Mouse (Mus musculus) lung, embryonic 14.5 days (tissue): Measurements from ENCODE around the gene Lsm5. TPM values are rescaled to one million over a fixed set of nuclear protein-coding genes. Genes with fewer than 3 reads are reported as not detected.

Experiments
- ATAC-seq: fragments of 200-750 bp; cut with Nextera tagmentation; 2 replicates; pipeline ENCODE4 v1.8.0; 2017; ENCODE audit warnings: mild to moderate bottlenecking, moderate TSS enrichment, moderate library complexity; ENCODE audit not compliant: insufficient read depth
- DNase-seq: peaks from one replicate; pipeline ENCODE4 v3.0.0-alpha.2; 2015
- H3K27ac ChIP-seq: fragments of 300-500 bp; sonication (generic); 2 replicates; pipeline ENCODE4 v1.5.1; 2014; ENCODE audit warnings: low read depth, mild to moderate bottlenecking, moderate library complexity
- H3K27me3 ChIP-seq: fragments of 300-500 bp; sonication (generic); 2 replicates; pipeline ENCODE4 v1.6.1; 2014; ENCODE audit warnings: low read length, control low read depth; ENCODE audit not compliant: insufficient read depth
- H3K36me3 ChIP-seq: fragments of 300-500 bp; sonication (generic); 2 replicates; pipeline ENCODE4 v1.6.1; 2014; ENCODE audit warnings: control low read depth; ENCODE audit not compliant: insufficient read depth
- H3K4me1 ChIP-seq: fragments of 300-500 bp; sonication (generic); 2 replicates; pipeline ENCODE4 v1.6.1; 2014; ENCODE audit warnings: antibody characterized with exemption, control low read depth; ENCODE audit not compliant: insufficient read depth
- H3K4me2 ChIP-seq: fragments of 300-500 bp; sonication (generic); 2 replicates; pipeline ENCODE4 v1.6.1; 2014; ENCODE audit warnings: mild to moderate bottlenecking
- H3K4me3 ChIP-seq: fragments of 300-500 bp; sonication (generic); 2 replicates; pipeline ENCODE4 v1.5.1; 2014; ENCODE audit warnings: low read depth, low read length
- H3K9ac ChIP-seq: fragments of 300-500 bp; sonication (generic); 2 replicates; pipeline ENCODE4 v1.6.1; 2014
- H3K9me3 ChIP-seq: fragments of 300-500 bp; sonication (generic); 2 replicates; pipeline ENCODE4 v1.6.1; 2016; ENCODE audit warnings: low read depth, low read length, control low read depth
- CTCF ChIP-seq: IDR thresholded peaks from 2 replicates; pipeline ENCODE4 v1.5.1; 2016; ENCODE audit warnings: antibody characterized with exemption, low read depth
- WGBS: fragments of 180-500 bp; shearing (Covaris S2); extraction: QIAGEN DNeasy Blood & Tissue Kit; methylation state at CpG from one replicate; pipeline ENCODE4 v1.1.7; 2014; 5-methylcytosine and 5-hydroxymethylcytosine counted together
- polyA plus RNA-seq: library from polyadenylated mRNA; unstranded; fragments of >200 nt; fragmentation: Nextera tagmentation; extraction: Ambion mirVana; gene quantifications from 2 replicates; pipeline ENCODE4 v1.2.1, GENCODE M21; 2014

Lsm5 gene
- polyA plus RNA-seq = 164 and 187 TPM in 2 replicates

DNA sequence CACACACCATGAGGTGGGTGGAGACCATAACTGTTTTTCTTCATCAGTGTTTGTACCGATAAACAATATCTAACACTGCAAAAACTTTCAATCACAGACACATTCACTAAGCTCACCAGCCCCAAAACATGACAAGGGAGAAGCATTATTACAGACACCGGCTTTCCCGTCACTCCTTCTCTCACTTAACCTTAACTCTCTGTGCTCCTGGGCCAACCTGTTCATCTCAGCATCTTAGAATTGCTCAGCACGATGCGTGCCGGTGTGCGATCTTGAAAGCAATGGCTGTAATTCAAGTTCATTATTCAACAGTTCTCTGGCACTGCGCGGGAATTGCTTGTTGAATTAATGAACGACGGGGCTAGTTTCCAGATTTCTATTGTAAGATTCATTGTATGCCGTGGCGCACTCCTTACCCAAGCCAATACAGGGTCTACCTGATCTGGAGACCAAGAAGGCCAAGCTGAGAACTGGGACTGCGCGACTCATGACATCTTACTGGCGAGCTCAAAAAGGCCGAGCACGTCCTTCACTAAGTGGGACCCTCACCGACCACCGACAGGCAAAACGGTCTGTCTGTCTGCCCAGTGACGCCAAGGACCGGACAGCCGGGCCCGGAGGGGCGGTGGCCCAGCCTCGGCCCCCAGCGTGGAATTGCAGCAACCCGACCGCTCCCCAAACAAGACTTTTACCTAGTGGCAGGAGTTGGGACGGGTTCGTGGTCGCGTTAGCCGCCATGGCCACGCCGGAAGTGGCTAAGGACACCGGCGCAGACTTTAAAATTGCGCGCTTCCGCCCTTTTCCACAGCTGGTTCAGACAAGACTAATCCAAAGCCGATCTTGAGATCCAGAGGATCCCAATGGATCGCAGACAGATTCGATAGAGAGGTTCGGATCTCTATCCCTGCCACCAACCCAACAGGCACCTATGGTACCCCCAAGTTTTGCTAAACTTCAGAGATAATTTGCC is at the start of gene Lsm5:
TSS of gene Lsm5 (minus strand) at position 780 of the 970 bp plus-strand sequence.
- no peak; the same call in 1 of the 2 replicates for TF ChIP-seq CTCF

DNA sequence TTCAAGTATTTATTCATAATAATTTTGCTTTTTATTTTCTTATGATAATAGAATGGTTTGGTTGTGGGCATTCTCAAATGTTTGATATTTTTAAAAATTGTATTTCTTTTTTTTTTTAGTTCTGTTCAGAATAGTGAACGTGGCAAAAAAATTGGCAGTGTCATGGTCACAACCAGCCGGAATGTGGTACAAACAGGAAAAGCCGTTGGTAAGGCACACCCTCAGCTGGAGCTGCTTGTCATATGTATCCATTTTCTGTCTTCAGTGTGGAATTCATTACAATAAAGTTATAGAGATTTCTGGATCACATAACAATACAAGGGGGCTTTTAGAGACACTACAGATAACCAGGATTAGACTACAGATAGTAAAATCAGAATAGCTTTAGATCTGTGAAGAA is 49.2 kb upstream of the Lsm5 start:
- Histone ChIP-seq H3K36me3 (peaks cover 52% of the 10 kb centered on the region), H3K9ac (no peak overlapping the region), H3K9me3 (no peaks in the 10 kb centered on the region), H3K4me3 (no peak overlapping the region), H3K27ac (no peak overlapping the region), H3K27me3 (no peaks in the 10 kb centered on the region), H3K4me1 (no peaks in the 10 kb centered on the region), H3K4me2 (no peak overlapping the region)
- WGBS = 88% methylated on average over 3 of the region's 3 CpGs
- DNase-seq = no peak
- TF ChIP-seq CTCF = no peak
- no peak for ATAC-seq

More for the DNA sequence above, at the start of gene Lsm5:
- no peaks in the 10 kb centered on the region for H3K9me3 ChIP-seq
- H3K4me1 ChIP-seq = no peaks in the 10 kb centered on the region
- peak; percentile 94 for ATAC-seq
- DNase-seq = peak; percentile 98
- 0 out of 2 replicates have a peak, but pooled peaks cover 2% of the 10 kb centered on the region for H3K27me3 ChIP-seq
- H3K4me3 ChIP-seq = peak within 1 kb of the TSS; percentile 65
- under 1% methylated on average over 46 of the region's 46 CpGs for WGBS
- H3K9ac ChIP-seq = peak within 1 kb of the TSS; percentile 71
- H3K4me2 ChIP-seq = peak within 1 kb of the TSS; percentile 84
- H3K27ac ChIP-seq = 0 out of 2 replicates have a peak within 1 kb of the TSS, but pooled peaks have one; percentile 50
- H3K36me3 ChIP-seq = no peaks in the 10 kb centered on the region

DNA sequence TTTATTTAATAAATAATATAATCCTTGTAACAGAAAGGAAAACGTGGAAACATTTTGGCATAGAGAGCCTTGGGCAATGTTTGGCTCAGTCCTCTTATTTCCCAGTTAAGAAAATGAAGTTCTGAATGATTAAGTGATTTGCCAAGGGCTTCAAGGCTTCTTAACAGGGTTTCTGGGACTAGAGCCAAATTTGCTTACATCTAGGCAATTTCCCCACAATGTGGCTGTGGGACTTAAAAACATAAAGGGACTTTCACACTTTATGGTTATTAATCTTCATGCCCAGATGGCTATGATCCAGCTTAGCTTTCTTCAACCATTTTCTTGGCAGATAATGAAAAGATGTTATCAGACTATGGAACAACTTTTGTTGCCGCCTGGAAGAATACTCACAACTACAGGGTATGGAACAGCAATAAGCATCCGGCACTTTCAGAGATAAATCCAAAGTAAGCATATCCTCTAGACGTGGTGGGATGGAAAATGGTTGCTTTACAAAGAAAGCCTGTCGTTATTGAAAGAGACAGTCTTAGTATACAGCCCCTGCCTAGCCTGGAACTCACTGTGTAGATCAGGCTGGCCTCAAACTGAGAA is 41.5 kb upstream of the Lsm5 start:
- DNase-seq (peak; percentile 92), ATAC-seq (peak; percentile 60)
- 45% methylated on average over 5 of the region's 5 CpGs for WGBS
- Histone ChIP-seq H3K4me2 (no peak overlapping the region), H3K4me1 (no peaks in the 10 kb centered on the region), H3K4me3 (no peak overlapping the region), H3K27me3 (no peaks in the 10 kb centered on the region), H3K27ac (peak overlapping the region; percentile 24; the same call in 1 of the 2 replicates), H3K36me3 (peaks cover 15% of the 10 kb centered on the region; the same call in 1 of the 2 replicates), H3K9me3 (no peaks in the 10 kb centered on the region), H3K9ac (no peak overlapping the region)
- TF ChIP-seq CTCF = no peak

DNA sequence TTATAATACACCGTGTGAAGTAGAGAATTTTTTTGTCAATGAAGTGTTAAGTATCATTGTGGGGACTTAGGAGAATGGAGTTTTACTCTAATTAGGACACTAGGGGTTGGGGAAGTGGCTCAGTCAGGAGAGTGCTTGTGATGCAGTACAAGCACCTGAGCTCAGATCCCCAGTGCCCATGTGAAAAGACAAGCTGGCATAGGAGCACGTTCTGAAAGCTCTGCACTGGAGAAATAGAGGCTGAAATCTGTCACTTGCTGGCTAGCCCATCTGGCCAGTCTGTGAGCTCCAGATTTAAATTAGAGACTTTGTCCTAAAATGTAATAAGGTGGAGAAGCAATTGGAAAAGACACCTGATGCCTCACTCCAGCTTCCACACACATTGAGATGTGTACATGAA is 28.0 kb upstream of the Lsm5 start:
- H3K27ac ChIP-seq = no peak overlapping the region
- no peak for TF ChIP-seq CTCF
- no peaks in the 10 kb centered on the region for H3K4me1 ChIP-seq
- no peak overlapping the region for H3K9ac ChIP-seq
- ATAC-seq = no peak
- peaks cover 57% of the 10 kb centered on the region for H3K36me3 ChIP-seq
- 83% methylated on average over 2 of the region's 2 CpGs for WGBS
- DNase-seq = no peak
- no peaks in the 10 kb centered on the region for H3K9me3 ChIP-seq
- H3K4me2 ChIP-seq = no peak overlapping the region
- no peaks in the 10 kb centered on the region for H3K27me3 ChIP-seq
- H3K4me3 ChIP-seq = no peak overlapping the region

DNA sequence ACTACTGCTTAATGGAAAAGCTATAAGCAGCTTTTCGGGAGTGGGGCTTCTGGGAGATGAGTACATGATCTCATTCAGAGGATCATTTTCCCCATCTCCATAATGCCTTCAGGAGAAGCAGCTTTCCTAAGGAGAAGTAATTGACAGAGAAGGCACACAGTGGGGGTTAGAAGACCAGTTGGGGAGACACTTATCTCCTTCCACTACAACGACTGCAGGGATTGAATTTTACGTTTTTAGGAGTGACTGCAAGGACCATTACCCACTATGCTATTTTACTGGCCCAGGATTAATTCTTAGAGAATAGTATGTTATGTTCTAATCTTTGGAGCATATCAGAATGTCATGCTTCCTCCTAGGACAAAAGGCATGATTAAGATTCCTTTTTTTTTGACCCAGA is 16.4 kb upstream of the Lsm5 start:
- no peaks in the 10 kb centered on the region for H3K9me3 ChIP-seq
- H3K4me1 ChIP-seq = peaks cover 6% of the 10 kb centered on the region; the same call in 1 of the 2 replicates
- H3K27ac ChIP-seq = no peak overlapping the region
- no peak for TF ChIP-seq CTCF
- H3K4me3 ChIP-seq = no peak overlapping the region
- H3K27me3 ChIP-seq = no peaks in the 10 kb centered on the region
- no peak overlapping the region for H3K9ac ChIP-seq
- no peak overlapping the region for H3K4me2 ChIP-seq
- no peak for ATAC-seq
- DNase-seq = no peak
- H3K36me3 ChIP-seq = peaks cover 16% of the 10 kb centered on the region
- WGBS = 67% methylated on average over 3 of the region's 3 CpGs

DNA sequence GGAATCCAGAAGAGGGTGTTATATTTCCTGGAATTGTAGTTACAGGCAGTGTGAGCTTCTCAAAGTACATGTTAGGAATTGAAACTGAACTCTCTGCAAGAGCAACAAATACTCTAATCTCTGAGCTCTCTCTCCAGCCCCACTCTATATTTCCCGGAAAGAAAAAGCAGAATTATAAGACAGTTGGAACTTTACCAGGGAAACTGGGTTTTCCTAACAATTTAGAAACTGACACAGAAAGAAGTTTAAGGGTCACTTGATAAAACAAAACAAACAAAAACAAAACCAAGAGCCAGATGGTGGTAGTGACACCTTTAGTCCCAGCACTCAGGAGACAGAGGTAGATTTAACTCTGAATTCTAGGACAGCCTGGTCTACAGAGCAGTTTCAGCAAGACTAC is 14.6 kb upstream of the Lsm5 start:
- no peak overlapping the region for H3K4me3 ChIP-seq
- peaks cover 6% of the 10 kb centered on the region; the same call in 1 of the 2 replicates for H3K4me1 ChIP-seq
- no peaks in the 10 kb centered on the region for H3K27me3 ChIP-seq
- DNase-seq (no peak), ATAC-seq (no peak)
- H3K9me3 ChIP-seq = no peaks in the 10 kb centered on the region
- no peak for TF ChIP-seq CTCF
- no peak overlapping the region for H3K9ac ChIP-seq
- peaks cover 5% of the 10 kb centered on the region; the same call in 1 of the 2 replicates for H3K36me3 ChIP-seq
- no peak overlapping the region for H3K27ac ChIP-seq
- 72% methylated on average over 1 of the region's 1 CpGs for WGBS
- H3K4me2 ChIP-seq = no peak overlapping the region

DNA sequence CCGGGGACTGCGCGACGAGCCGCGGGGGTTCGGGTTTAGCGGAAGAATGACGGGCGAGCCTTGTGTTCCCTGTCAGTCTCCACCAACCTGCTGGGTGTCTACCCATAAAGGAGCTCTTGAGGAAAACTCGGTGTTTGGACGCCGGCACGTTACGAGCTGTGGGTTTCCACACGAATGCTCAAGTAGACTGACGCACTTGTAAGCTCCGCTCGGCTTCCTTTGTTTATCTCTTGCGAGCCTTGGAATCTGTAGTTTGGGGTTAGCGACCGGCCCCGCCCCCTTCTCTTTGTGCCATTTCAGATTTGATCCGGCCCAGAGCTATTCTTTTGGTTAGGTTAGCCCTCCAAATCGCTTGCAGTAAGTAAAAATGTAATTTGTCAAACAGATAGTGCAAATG is 10.8 kb upstream of the Lsm5 start:
- peak; percentile 76 for DNase-seq
- no peak for TF ChIP-seq CTCF
- peak overlapping the region; percentile 74 for H3K4me2 ChIP-seq
- H3K36me3 ChIP-seq = no peaks in the 10 kb centered on the region
- H3K27ac ChIP-seq = peak overlapping the region; percentile 93
- H3K27me3 ChIP-seq = no peaks in the 10 kb centered on the region
- H3K4me1 ChIP-seq = peaks cover 6% of the 10 kb centered on the region; the same call in 1 of the 2 replicates
- ATAC-seq = peak; percentile 48; the same call in 1 of the 2 replicates
- peak overlapping the region; percentile 75 for H3K9ac ChIP-seq
- H3K9me3 ChIP-seq = no peaks in the 10 kb centered on the region
- peak overlapping the region; percentile 78 for H3K4me3 ChIP-seq
- under 1% methylated on average over 25 of the region's 25 CpGs for WGBS
